Mouse (Mus musculus): ENCODE data around the gene Ralgds.

- TF ChIP-seq CTCF (IDR thresholded peaks at IDR 0.05; ENCODE audit: borderline replicate concordance, insufficient read depth, low read depth, low read length), result no peak
- no peak for TF ChIP-seq POLR2A (IDR thresholded peaks at IDR 0.05; ENCODE audit: borderline replicate concordance, insufficient read depth, low read length)
Measured at GRCm38 (mm10) chr2:28527436-28528353, 14.8 kb downstream of the Ralgds start.
